Mouse (Mus musculus) layer of hippocampus, postnatal 14 days (tissue): ENCODE results near the gene Itih4. TPM values are rescaled to one million over a fixed set of nuclear protein-coding genes. Genes with fewer than 3 reads are reported as not detected.

Experiments
- DNase-seq, 2 experiments: peaks; one replicate each; pipeline ENCODE4 v3.0.0; 2021 to 2022; ENCODE audit warnings: low spot score in 2 of 2, mixed read lengths in 1 of 2
- long read RNA-seq, 2 experiments: library from polyadenylated mRNA; stranded (forward); transcript quantifications; one replicate each; pipeline ENCODE4 v2.0.0; 2021
- total RNA-seq, 2 experiments: library from RNA; stranded (reverse); gene quantifications; 2 replicates each; pipeline ENCODE4 v1.2.3; 2021

Itih4 gene
- total RNA-seq, result not detected
- long read RNA-seq, experiment 1, result 0 reads
- long read RNA-seq, experiment 2, result 0 reads

- DNase-seq, result no peak
Observed at GRCm38 (mm10) chr14:30886204-30886603, at the start of gene Itih4. TSS of gene Itih4 (plus strand) at chr14:30886476.

- no peak for DNase-seq
Observed at GRCm38 (mm10) chr14:30837416-30837996, 48.8 kb upstream of the Itih4 start.

- no peak for DNase-seq
Observed at GRCm38 (mm10) chr14:30843701-30844100, 42.6 kb upstream of the Itih4 start.

GRCm38 (mm10) chr14:30850504-30850903, 35.8 kb upstream of the Itih4 start:
- DNase-seq, result no peak

- DNase-seq, result no peak
Observed at GRCm38 (mm10) chr14:30852325-30852724, 34.0 kb upstream of the Itih4 start.

- no peak for DNase-seq
Observed at GRCm38 (mm10) chr14:30855316-30855715, 31.0 kb upstream of the Itih4 start.

GRCm38 (mm10) chr14:30856885-30857507, 29.3 kb upstream of the Itih4 start:
- DNase-seq, result no peak

- no peak for DNase-seq
Observed at GRCm38 (mm10) chr14:30857990-30858389, 28.3 kb upstream of the Itih4 start.

GRCm38 (mm10) chr14:30861421-30862125, 24.7 kb upstream of the Itih4 start:
- DNase-seq, result no peak

- DNase-seq, result no peak
Observed at GRCm38 (mm10) chr14:30862368-30862767, 23.9 kb upstream of the Itih4 start.

- DNase-seq, result no peak
Observed at GRCm38 (mm10) chr14:30865311-30865710, 21.0 kb upstream of the Itih4 start.

- DNase-seq, result peak; percentile 64 to 78
Observed at GRCm38 (mm10) chr14:30867042-30867441, 19.2 kb upstream of the Itih4 start.

GRCm38 (mm10) chr14:30868826-30869225, 17.4 kb upstream of the Itih4 start:
- no peak for DNase-seq

- no peak for DNase-seq
Observed at GRCm38 (mm10) chr14:30869391-30869801, 16.9 kb upstream of the Itih4 start.

- no peak for DNase-seq
Observed at GRCm38 (mm10) chr14:30870206-30871147, 15.8 kb upstream of the Itih4 start.

GRCm38 (mm10) chr14:30874095-30874700, 12.1 kb upstream of the Itih4 start:
- DNase-seq, result no peak

GRCm38 (mm10) chr14:30875130-30875865, 11.0 kb upstream of the Itih4 start:
- DNase-seq, result no peak

- no peak for DNase-seq
Observed at GRCm38 (mm10) chr14:30875955-30876354, 10.3 kb upstream of the Itih4 start.

- DNase-seq, result no peak
Observed at GRCm38 (mm10) chr14:30876451-30876850, 9.8 kb upstream of the Itih4 start.

GRCm38 (mm10) chr14:30877827-30878226, 8.4 kb upstream of the Itih4 start:
- DNase-seq, result no peak
